Mouse (Mus musculus) midbrain, embryonic 10.5 days (tissue): ENCODE data around the gene Msh3. TPM values are rescaled to one million over a fixed set of nuclear protein-coding genes. Genes with fewer than 3 reads are reported as not detected.

Source experiments
- DNase-seq: peaks from one replicate; pipeline ENCODE4 v3.0.0-alpha.2; 2017; ENCODE audit warnings: low spot score
- H3K27ac ChIP-seq: fragments of 300-500 bp; sonication (generic); replicated peaks from 2 replicates; pipeline ENCODE4 v1.5.1; 2016; ENCODE audit warnings: mild to moderate bottlenecking
- H3K27me3 ChIP-seq: fragments of 300-500 bp; sonication (generic); 2 replicates; pipeline ENCODE4 v1.6.1; 2016; ENCODE audit warnings: low read depth, mild to moderate bottlenecking; ENCODE audit not compliant: poor library complexity, severe bottlenecking
- H3K36me3 ChIP-seq: fragments of 300-500 bp; sonication (generic); 2 replicates; pipeline ENCODE4 v1.6.1; 2016; ENCODE audit warnings: mild to moderate bottlenecking, moderate library complexity
- H3K4me1 ChIP-seq: fragments of 300-500 bp; sonication (generic); 2 replicates; pipeline ENCODE4 v1.6.1; 2016
- H3K4me3 ChIP-seq: fragments of 300-500 bp; sonication (generic); 2 replicates; pipeline ENCODE4 v1.5.1; 2016; ENCODE audit warnings: mild to moderate bottlenecking, moderate library complexity
- H3K9me3 ChIP-seq: fragments of 300-500 bp; sonication (generic); replicated peaks from 2 replicates; pipeline ENCODE4 v1.6.1; 2016; ENCODE audit warnings: mild to moderate bottlenecking
- WGBS: fragments of 180-500 bp; shearing (Covaris S2); methylation state at CpG from one replicate; pipeline ENCODE4 v1.1.7; 2016; 5-methylcytosine and 5-hydroxymethylcytosine counted together
- polyA plus RNA-seq: library from polyadenylated mRNA; unstranded; fragments of >200 nt; fragmentation: Nextera tagmentation; extraction: Ambion mirVana; gene quantifications from 2 replicates; pipeline ENCODE4 v1.2.1, GENCODE M21; 2016

Gene Msh3
- polyA plus RNA-seq, 1 experiment from 2014 or later, result 31.0 TPM

DNA sequence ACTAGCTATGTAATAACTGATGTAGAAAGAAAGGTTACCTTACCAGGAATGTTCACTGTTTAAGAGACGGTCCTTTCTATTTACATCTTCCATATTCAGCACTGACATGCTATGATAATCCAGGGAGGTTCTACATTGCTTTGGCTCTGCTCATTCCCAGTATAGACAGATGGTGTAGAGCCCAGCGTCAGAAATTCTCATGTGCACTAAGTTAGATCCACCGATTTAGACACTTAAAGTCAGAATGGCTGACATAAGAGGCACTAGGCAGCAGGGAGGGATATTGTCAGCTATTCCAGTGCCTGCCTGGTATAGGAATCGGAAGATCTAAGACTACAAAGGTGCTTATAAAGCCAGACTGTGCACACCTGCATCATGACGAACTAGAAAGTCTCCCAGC is 40.2 kb downstream of the Msh3 start:
- peaks cover 52% of the 10 kb centered on the region for H3K36me3 ChIP-seq

GRCm38 (mm10) chr13:92305680-92306079 is 49.1 kb downstream of the Msh3 start, which contains the start of gene Gm20379:
Gene Gm20379, plus strand, starts transcription at chr13:92305980.
- H3K27ac ChIP-seq, result no peak within 1 kb of the TSS
- no peak within 1 kb of the TSS for H3K4me3 ChIP-seq
- DNase-seq, result no peak
- H3K27me3 ChIP-seq, result no peaks in the 10 kb centered on the region
- H3K36me3 ChIP-seq, result peaks cover 54% of the 10 kb centered on the region
- H3K9me3 ChIP-seq, result no peaks in the 10 kb centered on the region
- H3K4me1 ChIP-seq, result no peaks in the 10 kb centered on the region
- WGBS, result 96% methylated on average over 11 of the region's 11 CpGs

More for the DNA sequence above, 40.2 kb downstream of the Msh3 start:
- no peak for DNase-seq
- no peak overlapping the region for H3K4me3 ChIP-seq
- H3K27ac ChIP-seq, result no peak overlapping the region
- H3K27me3 ChIP-seq, result no peaks in the 10 kb centered on the region
- WGBS, result 88% methylated on average over 5 of the region's 5 CpGs
- H3K4me1 ChIP-seq, result no peaks in the 10 kb centered on the region
- H3K9me3 ChIP-seq, result no peaks in the 10 kb centered on the region

DNA sequence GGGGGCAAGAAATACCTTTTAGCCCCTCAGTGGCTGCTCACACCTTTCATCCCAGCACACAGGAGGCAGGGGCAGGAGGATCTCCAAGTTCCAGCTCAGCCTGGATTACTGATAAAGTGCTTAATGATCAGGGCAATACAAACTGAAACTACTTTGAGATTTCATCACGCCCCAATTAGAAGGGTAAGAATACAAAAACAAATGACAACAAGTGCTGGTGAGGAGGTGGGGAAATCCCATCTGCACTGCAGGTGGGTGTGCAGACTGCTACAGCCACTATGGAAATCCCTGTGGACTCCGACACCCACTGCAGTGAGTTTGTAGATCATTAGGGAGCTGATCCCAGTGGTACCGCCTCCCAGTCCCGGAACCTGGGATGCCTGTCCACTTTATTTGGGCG is 50.5 kb downstream of the Msh3 start:
- no peaks in the 10 kb centered on the region for H3K9me3 ChIP-seq
- H3K27ac ChIP-seq, result no peak overlapping the region
- H3K4me3 ChIP-seq, result no peak overlapping the region
- no peak for DNase-seq
- 95% methylated on average over 5 of the region's 5 CpGs for WGBS
- peaks cover 56% of the 10 kb centered on the region for H3K36me3 ChIP-seq
- no peaks in the 10 kb centered on the region for H3K4me1 ChIP-seq
- H3K27me3 ChIP-seq, result no peaks in the 10 kb centered on the region

DNA sequence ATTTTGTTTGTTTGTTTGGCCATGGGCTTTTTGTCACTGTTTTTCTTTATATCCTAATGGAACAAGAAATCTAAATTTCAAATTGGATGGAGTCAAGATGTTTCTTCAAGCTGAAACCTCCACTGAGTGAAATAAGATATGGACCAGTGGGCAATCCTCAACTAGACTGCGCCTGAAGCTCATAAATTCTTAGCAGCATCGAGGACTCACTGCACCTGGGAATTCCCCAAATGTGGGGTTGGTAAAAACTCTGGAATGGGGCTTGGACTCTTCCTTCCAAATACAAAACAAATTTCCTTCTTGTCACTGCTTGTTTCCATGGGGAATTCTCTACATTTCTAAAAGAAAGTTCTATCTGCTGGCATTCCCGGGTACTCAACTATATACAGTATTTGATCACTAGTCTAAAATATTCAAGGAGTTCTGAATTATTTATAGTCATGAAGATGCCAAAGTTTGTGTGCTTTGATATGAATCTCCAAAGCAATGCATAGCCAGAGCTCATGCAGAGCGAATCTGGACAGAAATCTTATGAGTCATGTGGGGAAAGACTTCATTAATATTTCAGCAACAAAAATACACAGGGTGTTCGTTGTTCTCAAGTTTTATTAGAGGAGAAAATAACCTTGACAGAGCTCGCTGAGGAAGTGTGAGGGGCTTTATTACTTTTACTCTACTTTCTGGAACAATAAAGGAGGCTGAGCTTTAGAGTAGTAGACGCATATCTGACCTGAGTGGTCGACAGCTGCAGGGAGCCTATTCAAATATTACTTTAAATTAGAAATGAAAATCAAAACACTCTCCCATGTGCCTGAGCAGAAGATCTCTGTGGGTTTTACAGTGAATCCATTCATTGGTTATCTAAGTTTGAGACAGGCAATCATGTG is 51.5 kb downstream of the Msh3 start:
- WGBS, result 89% methylated on average over 8 of the region's 8 CpGs
- Histone ChIP-seq H3K36me3 (peaks cover 56% of the 10 kb centered on the region), H3K9me3 (no peaks in the 10 kb centered on the region), H3K4me3 (no peak overlapping the region), H3K4me1 (no peaks in the 10 kb centered on the region), H3K27me3 (no peaks in the 10 kb centered on the region), H3K27ac (no peak overlapping the region)
- DNase-seq, result no peak

DNA sequence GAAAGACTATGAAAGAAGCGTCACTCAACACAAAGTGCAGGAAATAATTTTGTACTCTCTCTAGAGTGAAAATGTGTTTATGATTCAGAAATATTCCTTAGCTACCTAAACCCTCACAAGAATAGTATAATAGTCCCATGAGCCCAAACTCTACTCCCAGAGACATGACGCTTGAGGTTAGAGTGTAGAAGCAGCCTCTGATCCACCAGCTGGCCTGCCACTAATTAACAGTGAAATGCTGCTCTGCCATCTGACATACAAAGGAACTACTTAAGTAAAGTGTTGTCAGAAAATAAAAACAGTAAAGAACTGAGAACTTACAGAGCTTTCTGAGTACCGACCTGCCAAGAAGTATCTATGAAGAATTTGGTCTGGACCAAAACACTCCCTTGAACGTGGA is 52.3 kb downstream of the Msh3 start:
- 95% methylated on average over 4 of the region's 4 CpGs for WGBS
- DNase-seq, result no peak
- Histone ChIP-seq H3K27me3 (no peaks in the 10 kb centered on the region), H3K4me1 (no peaks in the 10 kb centered on the region), H3K4me3 (no peak overlapping the region), H3K36me3 (peaks cover 54% of the 10 kb centered on the region), H3K9me3 (no peaks in the 10 kb centered on the region), H3K27ac (no peak overlapping the region)

- H3K27me3 ChIP-seq, result no peaks in the 10 kb centered on the region
- 91% methylated on average over 4 of the region's 4 CpGs for WGBS
- no peaks in the 10 kb centered on the region for H3K4me1 ChIP-seq
- no peak overlapping the region for H3K27ac ChIP-seq
- DNase-seq, result no peak
- H3K4me3 ChIP-seq, result no peak overlapping the region
- H3K9me3 ChIP-seq, result no peaks in the 10 kb centered on the region
- peaks cover 58% of the 10 kb centered on the region for H3K36me3 ChIP-seq
These were observed 53.0 kb downstream of the Msh3 start for GRCm38 (mm10) chr13:92301754-92302153.

GRCm38 (mm10) chr13:92299522-92299921 is 55.3 kb downstream of the Msh3 start:
- Histone ChIP-seq H3K27me3 (no peaks in the 10 kb centered on the region), H3K4me1 (no peaks in the 10 kb centered on the region), H3K9me3 (no peaks in the 10 kb centered on the region), H3K4me3 (no peak overlapping the region), H3K27ac (no peak overlapping the region), H3K36me3 (peaks cover 48% of the 10 kb centered on the region)
- no peak for DNase-seq
- 82% methylated on average over 1 of the region's 1 CpGs for WGBS

DNA sequence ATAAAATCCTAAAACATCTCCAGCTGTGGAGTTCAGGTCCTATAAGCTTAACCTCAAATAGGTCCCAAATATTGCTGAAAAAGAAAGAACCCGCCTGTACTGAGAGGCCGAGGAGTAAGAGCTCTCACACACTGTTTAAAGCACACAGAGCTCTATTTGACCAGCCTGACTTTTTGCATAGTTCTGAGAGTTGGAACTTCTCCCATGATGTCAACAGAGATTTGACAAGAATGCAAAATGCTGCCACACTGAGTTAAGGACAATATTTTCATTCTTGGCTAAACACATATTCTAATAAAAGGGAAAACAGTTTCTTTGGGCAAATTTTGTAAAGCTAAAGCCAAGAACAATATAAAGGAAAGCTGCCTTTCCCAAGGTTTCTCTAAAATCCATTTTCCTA is 57.8 kb downstream of the Msh3 start:
- H3K4me3 ChIP-seq, result no peak overlapping the region
- WGBS, result 92% methylated on average over 2 of the region's 2 CpGs
- no peak overlapping the region for H3K27ac ChIP-seq
- H3K4me1 ChIP-seq, result no peaks in the 10 kb centered on the region
- H3K9me3 ChIP-seq, result no peaks in the 10 kb centered on the region
- no peaks in the 10 kb centered on the region for H3K27me3 ChIP-seq
- H3K36me3 ChIP-seq, result peaks cover 52% of the 10 kb centered on the region
- DNase-seq, result no peak

- no peaks in the 10 kb centered on the region for H3K27me3 ChIP-seq
These were observed 58.3 kb downstream of the Msh3 start for GRCm38 (mm10) chr13:92296490-92296889.

DNA sequence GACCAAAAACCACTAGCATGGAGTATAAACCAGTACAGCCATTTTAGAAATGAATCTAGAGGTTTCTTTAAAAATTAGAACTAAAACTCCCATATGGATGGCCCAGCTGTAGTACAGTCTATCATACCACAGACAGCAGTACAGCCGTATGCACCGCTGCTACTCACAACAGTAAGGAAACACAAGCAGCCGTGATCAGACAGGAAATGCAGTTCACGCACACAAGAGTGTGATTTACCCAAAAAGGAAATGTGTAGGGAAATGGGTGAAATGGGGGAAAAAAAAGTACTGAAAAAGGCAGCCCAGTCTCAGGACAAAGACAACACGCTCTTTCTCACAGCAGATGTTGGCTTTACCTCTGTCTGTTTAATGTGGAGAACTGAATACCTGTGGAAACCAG is 60.9 kb downstream of the Msh3 start:
- no peak overlapping the region for H3K27ac ChIP-seq
- 92% methylated on average over 5 of the region's 5 CpGs for WGBS
- H3K27me3 ChIP-seq, result no peaks in the 10 kb centered on the region

More at GRCm38 (mm10) chr13:92296490-92296889, 58.3 kb downstream of the Msh3 start:
- no peaks in the 10 kb centered on the region for H3K4me1 ChIP-seq
- peaks cover 52% of the 10 kb centered on the region for H3K36me3 ChIP-seq
- no peak overlapping the region for H3K27ac ChIP-seq
- H3K4me3 ChIP-seq, result no peak overlapping the region
- 94% methylated on average over 4 of the region's 4 CpGs for WGBS
- DNase-seq, result no peak
- H3K9me3 ChIP-seq, result no peaks in the 10 kb centered on the region

GRCm38 (mm10) chr13:92291605-92292004 is 63.2 kb downstream of the Msh3 start:
- DNase-seq, result no peak
- peaks cover 43% of the 10 kb centered on the region for H3K36me3 ChIP-seq

More for the DNA sequence above, 60.9 kb downstream of the Msh3 start:
- Histone ChIP-seq H3K4me3 (no peak overlapping the region), H3K4me1 (no peaks in the 10 kb centered on the region), H3K9me3 (no peaks in the 10 kb centered on the region), H3K36me3 (peaks cover 57% of the 10 kb centered on the region)
- no peak for DNase-seq

DNA sequence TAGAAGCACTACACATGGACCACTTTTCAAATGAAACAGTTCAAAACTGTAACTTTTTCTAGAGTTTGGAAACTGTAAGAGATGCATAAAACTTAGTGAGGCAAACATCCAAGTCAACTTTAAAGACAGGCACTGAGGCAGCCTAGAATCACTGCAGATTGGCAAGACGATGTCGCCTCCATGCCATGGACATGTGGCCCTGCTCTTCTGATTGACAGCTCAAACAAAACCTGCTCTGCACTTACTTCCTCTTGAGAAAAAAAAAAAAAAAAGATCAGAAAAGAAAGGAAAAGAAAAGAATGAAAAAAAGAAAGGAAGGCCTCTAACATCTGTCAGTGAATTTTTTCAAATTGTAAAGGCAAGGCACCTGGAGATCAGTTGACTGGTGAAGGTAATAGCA is 77.8 kb downstream of the Msh3 start:
- Histone ChIP-seq H3K27ac (no peak overlapping the region), H3K4me1 (no peaks in the 10 kb centered on the region), H3K36me3 (peaks cover 38% of the 10 kb centered on the region), H3K9me3 (no peaks in the 10 kb centered on the region), H3K4me3 (no peak overlapping the region), H3K27me3 (no peaks in the 10 kb centered on the region)
- no peak for DNase-seq
- 87% methylated on average over 2 of the region's 2 CpGs for whole genome bisulfite sequencing

More at GRCm38 (mm10) chr13:92291605-92292004, 63.2 kb downstream of the Msh3 start:
- no peaks in the 10 kb centered on the region for H3K9me3 ChIP-seq
- H3K4me1 ChIP-seq, result no peaks in the 10 kb centered on the region
- WGBS, result 91% methylated on average over 4 of the region's 4 CpGs
- H3K27ac ChIP-seq, result no peak overlapping the region
- H3K27me3 ChIP-seq, result no peaks in the 10 kb centered on the region
- H3K4me3 ChIP-seq, result no peak overlapping the region

DNA sequence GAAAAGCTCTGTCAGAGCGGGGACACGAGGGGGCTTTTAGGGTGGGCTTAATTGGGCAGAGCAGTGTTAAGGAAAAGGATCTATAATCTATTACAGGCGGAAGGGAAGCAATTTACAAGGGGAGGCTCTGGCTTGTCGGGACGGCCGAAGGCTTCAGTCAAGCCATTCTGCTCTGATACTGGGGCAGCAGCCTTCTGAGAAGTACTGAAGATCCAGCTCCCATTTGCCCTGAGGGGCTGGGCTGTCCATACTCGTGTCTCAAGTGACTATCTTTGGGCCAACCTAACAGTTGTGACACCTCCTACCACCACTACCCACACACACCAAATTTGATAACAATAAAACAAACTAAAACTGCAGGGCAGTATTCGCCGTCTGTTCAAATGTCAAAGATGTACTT is 79.5 kb downstream of the Msh3 start:
- Histone ChIP-seq H3K27ac (no peak overlapping the region), H3K4me3 (no peak overlapping the region), H3K4me1 (no peaks in the 10 kb centered on the region), H3K36me3 (peaks cover 32% of the 10 kb centered on the region), H3K9me3 (no peaks in the 10 kb centered on the region), H3K27me3 (no peaks in the 10 kb centered on the region)
- DNase-seq, result no peak
- WGBS, result 92% methylated on average over 9 of the region's 9 CpGs
